Mouse (Mus musculus): ENCODE measurements around the gene Pakap. TPM values are rescaled to one million over a fixed set of nuclear protein-coding genes. Genes with fewer than 3 reads are reported as not detected.

Pakap gene
- polyA plus RNA-seq, 1 experiment from 2014 or later: 46.0 TPM

- Histone ChIP-seq H3K36me3 (ENCODE audit: control insufficient read depth, insufficient read depth, low read length) (no peaks in the 10 kb centered on the region), H3K4me1 (ENCODE audit: control insufficient read depth, insufficient read depth, low read length) (peaks cover 8% of the 10 kb centered on the region), H3K4me3 (ENCODE audit: low read depth, low read length) (no peak overlapping the region), H3K9me3 (replicated peaks; ENCODE audit: control insufficient read depth, low read length) (no peaks in the 10 kb centered on the region), H3K9ac (ENCODE audit: low read depth, low read length) (no peak overlapping the region), H3K4me2 (no peak overlapping the region), H3K27me3 (ENCODE audit: control insufficient read depth, insufficient read depth, low read length) (0 out of 2 replicates have a peak, but pooled peaks cover 3% of the 10 kb centered on the region), H3K27ac (ENCODE audit: low read depth, low read length) (no peak overlapping the region)
- ATAC-seq (replicated peaks; ENCODE audit: insufficient number of reproducible peaks, low FRiP score, low TSS enrichment): no peak
- 81% methylated on average over 1 of the region's 1 CpGs for WGBS (ENCODE audit: insufficient replicate concordance)
These were observed 352.5 kb downstream of the Pakap start for GRCm38 (mm10) chr4:57920522-57920921.

DNA sequence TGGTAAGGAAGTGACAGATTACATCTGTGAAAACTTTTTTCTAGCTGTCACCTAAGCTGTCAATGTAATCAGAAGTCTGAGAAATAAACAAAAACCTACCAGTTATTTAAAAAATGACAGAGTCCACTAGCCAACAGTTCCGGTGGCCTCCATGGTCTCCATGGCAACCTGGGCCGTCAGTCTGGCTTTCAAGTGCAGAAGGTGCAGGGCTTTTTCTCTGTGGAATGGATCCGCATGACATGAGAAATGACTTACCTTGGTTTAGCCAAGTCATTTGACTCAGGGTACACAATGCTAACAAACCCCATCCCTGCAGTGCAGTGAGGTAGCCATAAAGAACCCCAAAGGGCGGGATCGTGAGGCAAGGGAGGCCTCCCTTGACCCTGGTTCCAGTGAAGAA is 354.2 kb downstream of the Pakap start:
- ATAC-seq (replicated peaks; ENCODE audit: insufficient number of reproducible peaks, low FRiP score, low TSS enrichment): no peak
- WGBS (ENCODE audit: insufficient replicate concordance): 68% methylated on average over 5 of the region's 5 CpGs

GRCm38 (mm10) chr4:57924556-57925071 is 356.6 kb downstream of the Pakap start:
- no peak overlapping the region for H3K27ac ChIP-seq (ENCODE audit: low read depth, low read length)
- no peaks in the 10 kb centered on the region for H3K36me3 ChIP-seq (ENCODE audit: control insufficient read depth, insufficient read depth, low read length)
- no peak overlapping the region for H3K4me2 ChIP-seq
- no peaks in the 10 kb centered on the region; the same call in 1 of the 2 replicates for H3K4me1 ChIP-seq (ENCODE audit: control insufficient read depth, insufficient read depth, low read length)
- no peaks in the 10 kb centered on the region for H3K9me3 ChIP-seq (replicated peaks; ENCODE audit: control insufficient read depth, low read length)
- no peak for ATAC-seq (replicated peaks; ENCODE audit: insufficient number of reproducible peaks, low FRiP score, low TSS enrichment)
- WGBS (ENCODE audit: insufficient replicate concordance): 75% methylated on average over 6 of the region's 6 CpGs
- H3K9ac ChIP-seq (ENCODE audit: low read depth, low read length): no peak overlapping the region
- no peak overlapping the region for H3K4me3 ChIP-seq (ENCODE audit: low read depth, low read length)
- no peaks in the 10 kb centered on the region for H3K27me3 ChIP-seq (ENCODE audit: control insufficient read depth, insufficient read depth, low read length)

More for the DNA sequence above, 354.2 kb downstream of the Pakap start:
- H3K4me3 ChIP-seq (ENCODE audit: low read depth, low read length): no peak overlapping the region
- no peak overlapping the region for H3K4me2 ChIP-seq
- no peak overlapping the region for H3K27ac ChIP-seq (ENCODE audit: low read depth, low read length)
- H3K27me3 ChIP-seq (ENCODE audit: control insufficient read depth, insufficient read depth, low read length): 0 out of 2 replicates have a peak, but pooled peaks cover 3% of the 10 kb centered on the region
- no peaks in the 10 kb centered on the region for H3K36me3 ChIP-seq (ENCODE audit: control insufficient read depth, insufficient read depth, low read length)
- H3K4me1 ChIP-seq (ENCODE audit: control insufficient read depth, insufficient read depth, low read length): no peaks in the 10 kb centered on the region; the same call in 1 of the 2 replicates
- H3K9ac ChIP-seq (ENCODE audit: low read depth, low read length): no peak overlapping the region
- H3K9me3 ChIP-seq (replicated peaks; ENCODE audit: control insufficient read depth, low read length): no peaks in the 10 kb centered on the region

DNA sequence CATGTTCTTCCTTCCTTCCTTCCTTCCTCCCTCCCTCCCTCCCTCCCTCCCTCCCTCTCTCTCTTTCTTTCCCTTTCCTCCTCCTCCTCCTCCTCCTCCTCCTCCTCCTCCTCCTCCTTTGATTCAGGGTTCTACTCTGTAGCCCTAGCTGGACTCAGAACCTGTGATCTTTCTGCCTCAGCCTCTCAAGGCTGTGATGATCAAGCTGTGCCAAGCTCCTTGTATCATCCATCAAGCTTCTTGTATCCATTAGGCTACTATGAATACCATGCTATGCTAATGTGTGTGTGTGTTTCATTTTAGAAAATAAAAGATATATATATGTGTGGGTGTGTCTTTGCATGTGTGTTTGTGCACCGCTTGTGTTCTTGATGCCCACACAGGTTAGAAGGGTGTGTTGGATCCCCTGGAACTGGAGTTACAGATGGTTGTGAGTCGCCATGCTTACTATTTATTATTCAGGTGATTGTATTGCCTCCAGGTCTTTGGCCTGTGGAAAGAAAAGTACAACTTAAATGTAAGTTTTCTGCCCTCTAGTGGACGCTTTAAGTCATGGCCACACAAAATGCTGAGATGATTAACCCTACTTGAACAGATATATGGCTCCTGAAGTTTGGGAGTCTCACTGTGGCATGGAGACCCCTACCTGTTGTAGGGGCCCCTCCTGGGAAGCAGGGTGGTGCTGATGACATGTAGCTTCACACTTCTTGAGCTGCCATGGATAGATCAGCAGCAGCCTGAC is 359.7 kb downstream of the Pakap start:
- Histone ChIP-seq H3K9me3 (replicated peaks; ENCODE audit: control insufficient read depth, low read length) (no peaks in the 10 kb centered on the region), H3K4me2 (no peak overlapping the region), H3K4me3 (ENCODE audit: low read depth, low read length) (no peak overlapping the region), H3K27me3 (ENCODE audit: control insufficient read depth, insufficient read depth, low read length) (no peaks in the 10 kb centered on the region), H3K4me1 (ENCODE audit: control insufficient read depth, insufficient read depth, low read length) (no peaks in the 10 kb centered on the region), H3K36me3 (ENCODE audit: control insufficient read depth, insufficient read depth, low read length) (no peaks in the 10 kb centered on the region), H3K9ac (ENCODE audit: low read depth, low read length) (no peak overlapping the region), H3K27ac (ENCODE audit: low read depth, low read length) (no peak overlapping the region)
- WGBS (ENCODE audit: insufficient replicate concordance): 28% methylated on average over 3 of the region's 3 CpGs
- ATAC-seq (replicated peaks; ENCODE audit: insufficient number of reproducible peaks, low FRiP score, low TSS enrichment): no peak

DNA sequence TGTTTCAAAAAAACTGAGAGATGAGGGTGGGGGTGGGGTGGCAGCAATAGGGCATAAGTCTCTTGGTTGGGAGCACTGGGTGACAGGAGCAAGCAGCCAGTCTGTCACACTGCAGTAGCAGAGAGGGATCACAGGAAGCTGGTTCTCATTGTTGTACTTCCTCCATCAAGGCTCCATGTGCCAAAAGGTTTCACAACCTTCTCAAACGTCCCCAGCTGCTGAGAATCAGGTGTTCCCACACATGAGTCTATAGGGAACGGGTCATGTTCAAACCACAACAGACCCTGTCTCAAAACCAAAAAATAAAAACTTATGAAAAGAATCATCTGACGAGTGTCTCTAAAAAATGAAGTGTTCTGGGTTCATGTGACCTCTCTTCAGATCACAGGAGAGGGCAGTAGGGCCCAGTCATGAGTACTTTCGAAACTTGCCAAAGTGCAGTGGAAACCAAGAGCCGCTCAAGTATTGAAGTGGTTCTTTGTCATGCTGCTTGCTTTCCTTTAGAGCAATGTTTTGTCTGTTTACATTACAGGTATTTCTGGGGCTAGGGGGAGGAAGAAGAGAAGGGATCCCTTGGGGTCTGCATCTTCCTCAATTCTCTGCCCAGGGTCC is 362.7 kb downstream of the Pakap start:
- Histone ChIP-seq H3K27me3 (ENCODE audit: control insufficient read depth, insufficient read depth, low read length) (no peaks in the 10 kb centered on the region), H3K4me2 (no peak overlapping the region), H3K4me3 (ENCODE audit: low read depth, low read length) (no peak overlapping the region), H3K9me3 (replicated peaks; ENCODE audit: control insufficient read depth, low read length) (no peaks in the 10 kb centered on the region), H3K9ac (ENCODE audit: low read depth, low read length) (no peak overlapping the region), H3K4me1 (ENCODE audit: control insufficient read depth, insufficient read depth, low read length) (no peaks in the 10 kb centered on the region), H3K36me3 (ENCODE audit: control insufficient read depth, insufficient read depth, low read length) (no peaks in the 10 kb centered on the region), H3K27ac (ENCODE audit: low read depth, low read length) (no peak overlapping the region)
- ATAC-seq (replicated peaks; ENCODE audit: insufficient number of reproducible peaks, low FRiP score, low TSS enrichment): no peak
- 68% methylated on average over 5 of the region's 5 CpGs for WGBS (ENCODE audit: insufficient replicate concordance)

GRCm38 (mm10) chr4:57934181-57934580 is 366.2 kb downstream of the Pakap start:
- Histone ChIP-seq H3K4me2 (no peak overlapping the region), H3K4me3 (ENCODE audit: low read depth, low read length) (no peak overlapping the region), H3K9ac (ENCODE audit: low read depth, low read length) (no peak overlapping the region), H3K27me3 (ENCODE audit: control insufficient read depth, insufficient read depth, low read length) (no peaks in the 10 kb centered on the region), H3K27ac (ENCODE audit: low read depth, low read length) (no peak overlapping the region), H3K4me1 (ENCODE audit: control insufficient read depth, insufficient read depth, low read length) (no peaks in the 10 kb centered on the region), H3K36me3 (ENCODE audit: control insufficient read depth, insufficient read depth, low read length) (no peaks in the 10 kb centered on the region), H3K9me3 (replicated peaks; ENCODE audit: control insufficient read depth, low read length) (no peaks in the 10 kb centered on the region)
- no peak for ATAC-seq (replicated peaks; ENCODE audit: insufficient number of reproducible peaks, low FRiP score, low TSS enrichment)
- WGBS (ENCODE audit: insufficient replicate concordance): 62% methylated on average over 5 of the region's 5 CpGs

DNA sequence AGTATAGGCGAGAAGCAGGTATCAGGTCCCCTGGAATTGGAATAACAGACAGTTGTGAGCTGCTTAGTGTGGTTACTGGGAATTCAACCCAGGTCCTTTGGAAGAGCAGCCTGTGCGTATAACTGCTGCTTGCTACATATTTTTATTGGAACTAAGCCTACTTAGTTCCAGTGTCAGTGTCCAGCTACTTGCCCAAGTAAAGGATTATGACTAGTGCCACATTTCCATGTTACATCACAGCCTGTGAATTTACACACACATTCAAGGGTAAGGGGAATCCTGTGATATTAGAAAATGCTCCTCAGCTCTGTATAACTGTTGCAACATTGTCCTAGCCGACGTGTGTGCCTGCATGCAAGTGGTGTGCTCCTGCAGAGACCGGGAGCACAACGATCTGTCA is 369.3 kb downstream of the Pakap start:
- H3K4me3 ChIP-seq (ENCODE audit: low read depth, low read length): no peak overlapping the region

GRCm38 (mm10) chr4:57940631-57941030 is 372.7 kb downstream of the Pakap start:
- H3K36me3 ChIP-seq (ENCODE audit: control insufficient read depth, insufficient read depth, low read length): peaks cover 13% of the 10 kb centered on the region
- no peak overlapping the region for H3K4me2 ChIP-seq
- no peak overlapping the region for H3K9ac ChIP-seq (ENCODE audit: low read depth, low read length)
- H3K27me3 ChIP-seq (ENCODE audit: control insufficient read depth, insufficient read depth, low read length): no peaks in the 10 kb centered on the region
- no peak for ATAC-seq (replicated peaks; ENCODE audit: insufficient number of reproducible peaks, low FRiP score, low TSS enrichment)
- no peak overlapping the region for H3K27ac ChIP-seq (ENCODE audit: low read depth, low read length)
- no peaks in the 10 kb centered on the region for H3K4me1 ChIP-seq (ENCODE audit: control insufficient read depth, insufficient read depth, low read length)
- no peak overlapping the region for H3K4me3 ChIP-seq (ENCODE audit: low read depth, low read length)
- 65% methylated on average over 4 of the region's 4 CpGs for WGBS (ENCODE audit: insufficient replicate concordance)
- no peaks in the 10 kb centered on the region for H3K9me3 ChIP-seq (replicated peaks; ENCODE audit: control insufficient read depth, low read length)

More for the DNA sequence above, 369.3 kb downstream of the Pakap start:
- no peak overlapping the region for H3K4me2 ChIP-seq
- no peaks in the 10 kb centered on the region for H3K36me3 ChIP-seq (ENCODE audit: control insufficient read depth, insufficient read depth, low read length)
- no peaks in the 10 kb centered on the region for H3K27me3 ChIP-seq (ENCODE audit: control insufficient read depth, insufficient read depth, low read length)
- no peak for ATAC-seq (replicated peaks; ENCODE audit: insufficient number of reproducible peaks, low FRiP score, low TSS enrichment)
- 84% methylated on average over 6 of the region's 6 CpGs for WGBS (ENCODE audit: insufficient replicate concordance)
- no peak overlapping the region for H3K9ac ChIP-seq (ENCODE audit: low read depth, low read length)
- H3K27ac ChIP-seq (ENCODE audit: low read depth, low read length): no peak overlapping the region
- H3K9me3 ChIP-seq (replicated peaks; ENCODE audit: control insufficient read depth, low read length): no peaks in the 10 kb centered on the region
- H3K4me1 ChIP-seq (ENCODE audit: control insufficient read depth, insufficient read depth, low read length): no peaks in the 10 kb centered on the region
